Mouse (Mus musculus): ENCODE data around the gene Gm20873. TPM values are rescaled to one million over a fixed set of nuclear protein-coding genes. Genes with fewer than 3 reads are reported as not detected.
"Not testable (repeated sequence)": the region's sequence is repeated elsewhere in the genome, so short reads cannot be mapped to it uniquely, and the experiment has no call there.

The Gm20873 gene
- polyA plus RNA-seq (2012; rRNA removed) (not detected in 2 replicates), polyA plus RNA-seq (2014; fragmentation: Nextera tagmentation; extraction: Ambion mirVana) (not detected in 2 replicates)

GRCm38 (mm10) chrY:6266798-6267197 is at the start of gene Gm20873:
Gene Gm20873, plus strand, starts transcription at chrY:6267098.
- not testable (repeated sequence) for H3K36me3 ChIP-seq (replicated peaks; ENCODE audit: control insufficient read depth, insufficient read depth, low read depth); H3K27me3 ChIP-seq (ENCODE audit: control insufficient read depth, insufficient read depth, low read length); H3K4me1 ChIP-seq (replicated peaks; ENCODE audit: control insufficient read depth in 2 of 2, insufficient read depth in 2 of 2, low read length in 1 of 2); DNase-seq (ENCODE audit: low read depth in 3 of 3, low spot score in 3 of 3); H3K4me3 ChIP-seq (ENCODE audit: insufficient read depth in 1 of 2, low read depth in 2 of 2, low read length in 2 of 2); H3K27ac ChIP-seq; ATAC-seq (ENCODE audit: insufficient read depth); H3K9ac ChIP-seq (replicated peaks); H3K9me3 ChIP-seq (ENCODE audit: control insufficient read depth, low read length); H3K4me2 ChIP-seq (ENCODE audit: low read depth)

DNA sequence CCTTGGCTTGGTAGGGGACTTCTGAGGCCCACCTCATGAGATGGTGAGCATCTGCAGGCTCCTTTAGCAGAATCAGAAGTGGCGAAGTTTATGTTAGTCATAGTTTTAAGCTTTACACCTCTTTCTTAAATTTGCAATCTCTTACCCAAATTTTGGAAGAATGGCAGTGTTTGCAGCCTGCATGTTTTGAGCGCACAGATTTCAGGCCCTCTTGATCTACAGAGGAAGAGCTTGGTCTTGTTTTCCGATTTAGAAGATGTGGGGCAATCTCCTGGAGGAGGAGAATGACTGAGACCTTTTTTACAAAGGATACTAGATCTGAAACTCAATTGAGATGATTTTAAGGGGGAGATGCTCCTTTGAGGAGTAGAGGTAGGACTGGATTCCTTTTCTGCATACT is 29.0 kb upstream of the Gm20873 start, which contains the start of gene Gm21746:
Gm21746 (minus strand) TSS at position 101 of the 400 bp plus-strand sequence.
- DNase-seq (ENCODE audit: low read depth in 3 of 3, low spot score in 3 of 3); H3K36me3 ChIP-seq (replicated peaks; ENCODE audit: control insufficient read depth, insufficient read depth, low read depth); H3K4me1 ChIP-seq (replicated peaks; ENCODE audit: control insufficient read depth in 2 of 2, insufficient read depth in 2 of 2, low read length in 1 of 2); H3K9ac ChIP-seq (replicated peaks); H3K4me2 ChIP-seq (ENCODE audit: low read depth); H3K27me3 ChIP-seq (ENCODE audit: control insufficient read depth, insufficient read depth, low read length); ATAC-seq (ENCODE audit: insufficient read depth); H3K9me3 ChIP-seq (ENCODE audit: control insufficient read depth, low read length); H3K27ac ChIP-seq; H3K4me3 ChIP-seq (ENCODE audit: insufficient read depth in 1 of 2, low read depth in 2 of 2, low read length in 2 of 2): not testable (repeated sequence)
- WGBS (ENCODE audit: insufficient replicate concordance) = 44% methylated on average over 2 of the region's 3 CpGs

Other genes with a start within 250 kb of the Gm20873 start
- gene Gm21746, start 29.1 kb upstream of the Gm20873 start, polyA plus RNA-seq (2012; rRNA removed) = not detected in 2 replicates
- gene Gm21746, start 29.1 kb upstream of the Gm20873 start, polyA plus RNA-seq (2014; fragmentation: Nextera tagmentation; extraction: Ambion mirVana) = not detected in 2 replicates

Data from liver, embryonic 14.5 days (tissue).